Mouse (Mus musculus): Measurements from ENCODE around the gene Tas2r129.
"Not testable (repeated sequence)": the region's sequence is repeated elsewhere in the genome, so short reads cannot be mapped to it uniquely, and the experiment has no call there.

Gene Tas2r129

DNA sequence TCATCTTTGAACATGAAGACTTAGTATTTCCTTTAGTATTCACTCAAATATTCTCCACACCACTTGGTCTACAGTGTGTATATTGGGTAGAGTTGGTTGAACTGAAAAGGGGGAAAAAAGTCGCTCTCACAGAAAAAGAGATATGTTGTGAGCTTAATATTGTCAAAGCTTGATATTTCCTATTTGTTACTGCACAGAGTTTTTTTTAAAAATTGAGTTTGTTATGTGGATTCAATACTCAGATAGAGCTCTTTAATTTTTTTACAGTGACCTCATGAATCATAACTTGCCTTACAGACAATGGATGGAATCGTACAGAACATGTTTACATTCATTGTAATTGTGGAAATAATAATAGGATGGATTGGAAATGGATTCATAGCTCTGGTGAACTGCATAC is at the start of gene Tas2r129:
Gene Tas2r129 (plus strand): TSS at position 301 of the 400 bp plus-strand sequence.
- DNase-seq (ENCODE audit: low spot score in 2 of 2) = no peak

DNA sequence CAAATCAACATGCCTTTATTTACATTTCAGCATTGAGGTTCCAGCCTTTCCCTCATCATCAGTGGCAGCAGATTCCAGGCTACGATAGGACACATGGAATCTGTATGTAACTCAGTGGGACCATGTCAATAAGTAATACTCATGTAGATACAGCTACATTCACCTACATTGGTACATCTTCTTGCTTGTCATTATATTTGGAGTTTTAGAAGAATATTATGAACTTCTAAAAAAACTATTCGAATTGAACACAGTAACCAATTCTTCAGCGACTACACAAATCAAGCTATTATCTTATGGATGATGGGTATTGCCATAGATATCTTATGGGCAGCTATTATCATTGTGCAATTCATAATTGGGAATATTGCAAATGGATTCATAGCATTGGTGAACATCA is 41.6 kb upstream of the Tas2r129 start, which contains the start of gene Tas2r125:
Gene Tas2r125 (plus strand): TSS at position 301 of the 400 bp plus-strand sequence.
- DNase-seq (ENCODE audit: low spot score in 2 of 2) = no peak

DNA sequence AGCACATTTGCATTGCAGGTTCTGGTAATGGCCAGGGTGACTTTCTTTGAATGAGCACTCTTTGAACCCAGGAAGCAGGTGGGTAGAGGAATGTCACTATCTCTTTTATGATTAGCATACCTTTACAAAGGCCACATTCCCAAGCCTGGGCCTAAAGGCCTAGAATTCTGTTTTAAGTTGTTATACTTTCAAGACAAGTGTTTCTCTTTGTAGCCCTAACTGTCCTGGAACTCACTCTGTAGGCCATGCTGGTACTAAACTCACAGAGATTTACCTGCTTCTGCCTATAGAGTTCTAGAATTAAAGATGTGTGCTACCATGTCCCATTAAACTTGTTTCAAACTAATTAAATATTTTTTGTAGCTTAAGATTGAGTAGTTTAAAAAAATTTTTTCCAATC is 9.5 kb upstream of the Tas2r129 start:
- not testable (repeated sequence) for DNase-seq (ENCODE audit: low spot score in 2 of 2)

DNA sequence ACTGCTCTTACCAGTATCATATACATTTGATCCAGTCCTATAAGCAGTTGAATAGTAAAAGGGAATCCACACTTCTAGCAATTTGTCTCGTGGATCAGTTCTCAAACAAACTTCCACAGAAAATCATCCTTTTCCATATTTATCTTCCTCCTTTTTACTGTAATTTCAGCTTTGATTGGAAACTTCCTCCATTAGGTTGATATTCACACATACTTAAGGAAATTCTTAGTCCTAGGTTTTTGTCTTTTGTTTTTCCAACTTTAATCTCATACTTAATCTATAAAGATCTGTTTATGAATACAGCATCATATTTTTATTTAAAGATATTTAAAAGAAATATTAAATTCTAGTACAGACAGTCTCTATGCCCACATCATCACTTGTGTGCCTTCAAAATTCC is 6.9 kb downstream of the Tas2r129 start, which contains the start of gene Tas2r131:
Gene Tas2r131 (minus strand): TSS at position 101 of the 400 bp plus-strand sequence.
- DNase-seq (ENCODE audit: low spot score in 2 of 2) = no peak

DNA sequence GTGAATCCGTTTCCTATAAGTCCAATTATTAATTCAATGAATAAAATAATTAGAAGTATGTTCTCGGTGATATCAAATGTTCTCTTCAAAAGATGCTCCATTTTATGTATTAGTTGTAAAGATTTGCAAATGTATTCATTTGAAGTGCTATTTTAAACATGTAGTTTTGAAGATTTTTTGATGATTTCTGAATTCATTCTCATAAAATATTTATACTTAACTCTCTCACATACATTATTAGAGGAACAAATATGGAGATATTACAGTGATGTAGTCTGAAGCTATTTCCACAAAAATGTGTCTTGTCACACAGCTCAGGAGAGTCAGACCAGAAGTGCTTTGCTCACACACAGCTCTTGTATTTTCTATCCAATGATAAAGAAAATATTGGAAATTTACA is 30.0 kb downstream of the Tas2r129 start, which contains the start of gene Tas2r109:
Gene Tas2r109 (minus strand): TSS at position 101 of the 400 bp plus-strand sequence.
- no peak for DNase-seq (ENCODE audit: low spot score in 2 of 2)

Measured in spleen, postnatal 10 days (tissue).